Mouse (Mus musculus) olfactory bulb, adult 2 months (tissue): ENCODE results near the gene Ssr2. TPM values are rescaled to one million over a fixed set of nuclear protein-coding genes. Genes with fewer than 3 reads are reported as not detected.

ENCODE experiments used
- H3K27ac ChIP-seq: fragments of 200-500 bp; 2 replicates; pipeline ENCODE4 v1.5.1; 2012; ENCODE audit warnings: low read depth, low read length; ENCODE audit not compliant: insufficient read depth
- H3K4me1 ChIP-seq: fragments of 200-500 bp; 2 replicates; pipeline ENCODE4 v1.6.1; 2012; ENCODE audit warnings: low read length; ENCODE audit not compliant: control insufficient read depth, insufficient read depth
- H3K4me3 ChIP-seq: fragments of 200-500 bp; 2 replicates; pipeline ENCODE4 v1.5.1; 2012; ENCODE audit warnings: mild to moderate bottlenecking, low read depth, low read length, moderate library complexity; ENCODE audit not compliant: insufficient read depth
- CTCF ChIP-seq: fragments of 200-500 bp; IDR thresholded peaks from 2 replicates; pipeline ENCODE4 v1.5.1; 2012; ENCODE audit warnings: low read depth, mild to moderate bottlenecking, low read length, moderate library complexity; ENCODE audit not compliant: insufficient read depth
- POLR2A ChIP-seq: fragments of 200-500 bp; IDR thresholded peaks from 2 replicates; pipeline ENCODE4 v1.6.1; 2012; ENCODE audit warnings: mild to moderate bottlenecking, low read depth, low read length, moderate library complexity; ENCODE audit not compliant: insufficient read depth
- WGBS: fragments of 180-500 bp; shearing (Covaris S2); methylation state at CpG from one replicate; pipeline ENCODE4 v1.1.7; 2018; 5-methylcytosine and 5-hydroxymethylcytosine counted together
- polyA plus RNA-seq: library from polyadenylated mRNA; stranded (reverse); fragments of >200 nt; gene quantifications from 2 replicates; pipeline ENCODE4 v1.2.4, GENCODE M21; 2012; ENCODE audit warnings: low replicate concordance; ENCODE audit not compliant: missing spikeins, insufficient read depth, insufficient read length

The Ssr2 gene
- polyA plus RNA-seq, 1 experiment: not detected

DNA sequence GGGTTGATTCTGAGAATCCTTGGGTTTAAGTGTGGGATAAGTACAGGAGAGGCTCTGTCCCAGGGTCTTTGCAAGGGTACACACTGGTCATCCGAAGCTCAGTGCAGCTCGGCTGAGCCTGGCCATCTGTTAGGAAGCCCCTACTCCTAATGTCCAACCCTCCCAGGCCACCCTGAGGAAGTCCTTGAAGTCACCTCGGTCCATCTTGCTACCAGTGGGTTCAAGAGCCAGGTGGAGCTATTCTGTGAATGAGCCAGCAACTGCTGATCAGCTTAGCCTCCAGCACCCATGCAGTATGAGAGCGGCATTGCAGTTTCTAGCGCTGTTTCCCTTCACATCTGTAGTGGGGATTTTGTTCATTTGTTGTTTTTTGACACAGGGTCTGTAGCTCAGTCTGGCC is 35.6 kb upstream of the Ssr2 start:
- Histone ChIP-seq H3K4me1 (peaks cover 11% of the 10 kb centered on the region), H3K27ac (no peak overlapping the region)

DNA sequence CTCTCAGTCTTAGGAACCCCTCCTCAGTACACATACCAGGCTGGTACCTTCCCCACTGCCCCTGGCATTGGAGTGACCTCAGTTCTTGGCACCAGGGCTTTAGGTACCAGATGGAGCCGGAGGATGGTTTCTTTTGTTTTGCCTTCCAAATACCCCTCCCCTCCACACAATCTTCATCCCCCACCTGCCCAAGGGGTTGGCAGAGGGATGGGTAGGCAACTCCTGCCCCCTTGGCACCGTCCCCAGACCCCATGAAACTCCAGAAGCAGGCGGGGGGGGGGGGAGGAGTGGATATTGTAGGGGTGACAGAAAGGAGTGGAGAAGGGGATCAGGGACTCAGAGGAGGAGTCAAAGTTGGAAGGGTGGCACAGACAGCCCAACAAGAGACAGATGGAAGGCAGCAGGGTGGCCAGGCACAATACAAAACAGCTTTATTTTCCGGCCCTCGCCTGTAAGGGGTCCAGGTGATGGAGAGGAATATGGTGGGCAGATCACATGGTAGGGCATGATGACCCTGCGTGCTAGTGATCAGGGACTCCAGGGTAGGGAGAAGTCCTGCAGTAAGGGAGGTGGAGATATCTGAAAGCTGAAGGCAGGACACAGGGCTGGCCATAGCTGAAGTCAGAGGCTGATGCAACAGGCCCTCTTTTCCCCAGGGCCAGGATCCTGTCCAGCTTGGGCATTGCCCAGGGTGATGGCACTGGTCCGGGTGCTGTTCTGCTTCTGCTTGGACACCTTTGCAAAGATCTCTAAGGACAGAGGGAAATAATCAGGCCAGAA is 33.9 kb upstream of the Ssr2 start:
- WGBS: 51% methylated on average over 7 of the region's 7 CpGs
- TF ChIP-seq CTCF: no peak
- no peak for TF ChIP-seq POLR2A
- Histone ChIP-seq H3K4me1 (peaks cover 2% of the 10 kb centered on the region), H3K27ac (no peak overlapping the region), H3K4me3 (no peak overlapping the region)

More for the DNA sequence above, 35.6 kb upstream of the Ssr2 start:
- H3K4me3 ChIP-seq: no peak overlapping the region
- 67% methylated on average over 5 of the region's 5 CpGs for WGBS
- TF ChIP-seq POLR2A (no peak), CTCF (no peak)

DNA sequence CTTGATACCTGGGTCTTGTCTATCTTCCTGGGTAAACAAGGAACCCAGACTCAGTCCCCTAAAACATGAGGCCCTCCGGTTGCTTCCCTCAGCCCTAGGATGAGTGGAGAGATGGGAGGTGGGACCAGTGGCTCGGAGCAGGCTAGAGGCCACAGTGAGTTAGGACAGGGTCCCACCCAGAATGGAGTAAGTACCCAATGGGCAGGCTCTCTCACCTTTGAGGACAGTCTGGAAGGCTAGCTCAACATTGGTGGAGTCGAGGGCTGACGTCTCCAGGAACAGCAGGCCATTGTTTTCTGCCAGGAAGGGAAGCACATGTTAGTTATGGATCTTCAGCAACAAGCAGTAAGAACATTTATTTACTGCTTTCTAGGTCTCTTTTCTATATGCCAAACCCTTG is 33.2 kb upstream of the Ssr2 start:
- WGBS: 75% methylated on average over 4 of the region's 4 CpGs
- no peak for TF ChIP-seq POLR2A
- no peak for TF ChIP-seq CTCF
- H3K4me1 ChIP-seq: no peaks in the 10 kb centered on the region
- H3K27ac ChIP-seq: no peak overlapping the region
- no peak overlapping the region for H3K4me3 ChIP-seq

DNA sequence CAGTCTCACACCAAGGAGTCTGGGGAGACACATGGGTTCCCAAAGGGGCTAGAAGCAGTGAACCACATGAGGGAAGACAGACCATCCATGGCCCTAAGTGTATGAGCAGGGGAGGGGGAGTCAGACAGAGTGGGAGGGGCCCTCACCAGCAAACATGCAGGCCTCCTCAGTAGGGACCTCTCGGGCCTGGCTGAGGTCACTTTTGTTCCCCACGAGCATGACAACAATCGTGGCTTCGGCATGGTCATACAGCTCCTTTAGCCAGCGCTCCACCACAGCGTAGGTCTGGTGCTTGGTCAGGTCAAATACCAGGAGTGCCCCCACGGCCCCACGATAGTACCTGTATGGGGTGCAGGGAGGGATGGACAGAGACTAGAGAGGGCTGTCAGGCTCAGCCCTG is 32.5 kb upstream of the Ssr2 start:
- Histone ChIP-seq H3K27ac (no peak overlapping the region), H3K4me1 (no peaks in the 10 kb centered on the region), H3K4me3 (no peak overlapping the region)
- 84% methylated on average over 8 of the region's 8 CpGs for WGBS
- TF ChIP-seq POLR2A: no peak
- TF ChIP-seq CTCF: no peak

DNA sequence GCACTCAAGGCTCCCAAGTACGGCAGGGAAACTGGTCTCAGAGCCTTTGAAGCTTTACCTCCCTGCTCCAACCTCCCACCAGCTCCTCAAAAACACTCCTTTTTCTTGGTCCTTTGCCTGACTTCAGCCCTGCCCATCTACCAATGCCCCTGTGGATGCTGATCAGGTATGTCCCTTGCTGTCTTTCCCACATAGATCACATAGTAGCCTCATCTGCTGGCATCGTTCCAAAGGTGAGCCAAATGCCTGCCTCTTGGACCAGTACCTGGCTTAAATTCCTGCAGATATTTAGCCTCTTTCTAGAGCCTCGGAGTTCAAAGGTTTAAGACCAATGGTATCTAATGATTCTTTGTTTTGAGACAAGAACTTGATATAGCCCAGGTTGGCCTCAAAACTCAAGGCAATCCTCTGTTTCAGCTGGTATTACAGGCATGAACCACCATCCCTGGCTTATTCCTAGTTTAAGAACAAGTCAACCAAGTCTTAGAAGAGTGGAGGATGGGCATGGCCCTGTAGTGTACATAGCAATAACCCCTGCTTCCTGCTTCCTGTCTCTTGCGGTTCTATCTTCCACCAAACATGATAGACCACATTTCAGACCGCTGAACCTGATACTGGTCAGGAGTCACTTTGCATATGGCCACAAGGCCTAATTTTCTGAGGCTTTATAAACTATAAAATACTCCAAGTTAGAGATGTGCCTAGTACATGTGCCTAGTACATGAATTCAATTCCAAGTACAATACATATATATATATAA is 31.8 kb upstream of the Ssr2 start:
- WGBS: 85% methylated on average over 5 of the region's 5 CpGs
- H3K27ac ChIP-seq: no peak overlapping the region
- no peaks in the 10 kb centered on the region for H3K4me1 ChIP-seq
- no peak overlapping the region for H3K4me3 ChIP-seq
- TF ChIP-seq POLR2A (no peak), CTCF (no peak)

DNA sequence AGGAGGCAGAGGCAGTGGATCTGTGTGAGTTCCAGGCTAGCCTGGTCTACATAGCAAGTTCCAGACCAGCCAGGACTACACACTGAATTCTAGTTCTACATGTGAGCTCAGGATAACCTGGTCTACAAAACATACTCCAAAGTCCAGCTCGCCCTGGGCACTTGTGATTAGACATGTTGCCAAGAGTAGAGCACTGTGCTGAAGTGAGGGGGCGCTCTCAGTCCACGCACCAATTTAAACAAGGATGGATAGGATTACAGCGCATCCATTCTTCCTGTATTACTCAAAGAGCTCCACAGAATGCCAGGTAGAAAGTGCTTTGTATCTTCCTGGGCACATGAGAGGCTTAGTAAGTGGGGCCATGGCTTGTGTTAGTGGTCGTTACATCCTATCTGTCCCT is 31.2 kb upstream of the Ssr2 start:
- TF ChIP-seq POLR2A (no peak), CTCF (no peak)
- no peaks in the 10 kb centered on the region for H3K4me1 ChIP-seq
- H3K27ac ChIP-seq: no peak overlapping the region
- WGBS: 48% methylated on average over 5 of the region's 5 CpGs
- no peak overlapping the region for H3K4me3 ChIP-seq

DNA sequence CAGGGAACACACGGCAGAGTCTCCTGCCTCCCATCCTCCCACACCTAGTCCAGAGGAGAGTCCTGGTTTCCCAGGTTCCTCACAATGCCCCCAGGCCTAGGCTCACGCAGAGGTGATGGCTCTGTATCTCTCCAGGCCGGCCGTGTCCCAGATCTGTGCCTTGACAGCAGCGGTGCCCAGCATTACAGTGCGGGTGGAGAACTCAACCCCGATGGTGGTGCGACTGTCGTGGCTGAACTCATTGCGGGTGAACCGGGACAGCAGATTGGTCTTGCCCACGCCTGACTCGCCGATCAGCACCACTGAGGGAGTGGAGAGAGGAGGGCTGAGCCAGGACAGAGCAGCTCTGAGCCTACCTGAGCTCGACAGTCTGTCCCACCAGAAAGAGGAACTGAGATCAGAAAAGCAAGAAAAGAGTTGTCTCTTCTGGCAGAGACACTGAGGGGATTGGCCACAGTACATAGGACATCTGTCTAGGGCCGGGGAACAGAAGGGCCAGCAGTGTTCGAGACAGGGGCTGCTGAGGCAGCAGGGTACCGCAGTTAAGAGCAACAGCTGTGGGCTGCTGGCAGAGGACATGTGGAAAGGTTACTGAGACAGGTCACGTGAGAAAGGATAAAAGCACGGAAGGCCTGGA is 30.6 kb upstream of the Ssr2 start:
- H3K4me1 ChIP-seq: no peaks in the 10 kb centered on the region
- no peak overlapping the region for H3K27ac ChIP-seq
- WGBS: 79% methylated on average over 20 of the region's 20 CpGs
- no peak overlapping the region for H3K4me3 ChIP-seq
- no peak for TF ChIP-seq POLR2A
- no peak for TF ChIP-seq CTCF

DNA sequence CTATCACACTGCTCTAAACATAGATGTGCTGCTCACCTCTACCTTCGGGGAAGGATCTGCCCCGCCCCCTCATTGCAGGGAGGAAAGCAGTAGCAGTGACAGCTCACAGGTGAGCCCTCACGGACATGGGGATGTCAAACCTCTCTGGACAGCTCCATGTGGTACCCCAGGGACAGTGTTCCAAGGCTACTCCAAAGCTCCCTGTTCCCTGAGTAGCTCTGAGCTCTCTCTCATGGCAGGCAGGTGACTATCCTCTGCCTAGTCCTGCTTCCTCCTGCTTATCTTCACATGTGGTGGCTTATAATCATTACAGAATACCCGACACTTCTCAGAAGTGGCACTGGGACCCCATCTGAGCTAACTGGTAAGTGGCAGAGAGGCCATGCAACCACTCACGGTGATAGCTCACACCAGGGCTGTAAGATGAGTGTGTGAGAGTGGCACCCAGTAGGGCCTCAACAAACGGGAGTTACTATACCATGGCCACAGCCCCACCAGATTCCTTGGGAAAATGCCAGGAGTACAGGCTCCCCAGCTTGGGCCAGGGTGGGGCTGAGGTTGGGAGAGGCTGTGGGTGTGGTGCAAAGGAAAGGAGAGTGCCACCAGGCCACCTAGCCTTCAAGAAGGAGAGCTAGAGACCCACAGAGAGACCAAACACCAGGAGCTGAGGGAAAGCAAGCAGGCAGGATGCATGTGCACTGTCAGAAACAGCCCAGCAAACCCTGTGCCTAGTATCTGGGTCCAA is 28.8 kb upstream of the Ssr2 start:
- TF ChIP-seq POLR2A: no peak
- TF ChIP-seq CTCF: no peak
- peaks cover 4% of the 10 kb centered on the region; the same call in 1 of the 2 replicates for H3K4me1 ChIP-seq
- no peak overlapping the region for H3K27ac ChIP-seq
- WGBS: 78% methylated on average over 6 of the region's 6 CpGs
- no peak overlapping the region for H3K4me3 ChIP-seq
